Mouse (Mus musculus): ENCODE measurements around the gene Ephb1.

DNA sequence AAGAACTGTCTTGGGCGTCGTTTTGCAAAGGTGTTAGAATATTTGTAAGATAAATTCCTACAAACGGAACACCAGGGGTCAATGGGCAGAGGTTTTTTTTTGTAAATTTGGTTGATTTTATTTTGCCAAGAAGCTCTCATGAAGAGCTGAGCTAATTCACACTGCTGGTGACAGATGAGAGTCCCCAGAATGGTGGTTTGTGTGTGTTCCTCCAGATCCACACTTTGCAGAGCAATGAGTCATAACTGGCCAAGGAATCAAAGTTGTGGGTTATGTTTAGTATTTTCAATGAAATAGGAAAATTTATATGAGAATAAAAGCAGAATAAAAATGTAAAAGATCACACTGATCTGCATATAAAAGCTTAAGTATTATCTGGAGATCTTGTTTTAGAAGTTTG is 60.9 kb downstream of the Ephb1 start:
- TF ChIP-seq CTCF (IDR thresholded peaks at IDR 0.05) (no peak), EP300 (IDR thresholded peaks at IDR 0.05) (no peak)
